Mouse (Mus musculus) liver (tissue): ENCODE data around the gene Zfp661.

Experiments used
- DNase-seq: peaks from one replicate; pipeline ENCODE4 v3.0.0-alpha.2; 2020; ENCODE audit warnings: mixed read lengths

The Zfp661 gene

GRCm38 (mm10) chr2:127550446-127550845, 36.4 kb downstream of the Zfp661 start:
- DNase-seq = no peak

- DNase-seq = no peak
Measured at GRCm38 (mm10) chr2:127549711-127550110, 37.2 kb downstream of the Zfp661 start.

- DNase-seq = no peak
Measured at GRCm38 (mm10) chr2:127548342-127549074, 38.4 kb downstream of the Zfp661 start.

- no peak for DNase-seq
Measured at GRCm38 (mm10) chr2:127541697-127542096, 45.2 kb downstream of the Zfp661 start.

- no peak for DNase-seq
Measured at GRCm38 (mm10) chr2:127541185-127541584, 45.7 kb downstream of the Zfp661 start, which contains the start of gene Prom2. Prom2 (minus strand) TSS chr2:127541467.

- no peak for DNase-seq
Measured at GRCm38 (mm10) chr2:127539494-127539893, 47.4 kb downstream of the Zfp661 start.

GRCm38 (mm10) chr2:127537548-127537947, 49.3 kb downstream of the Zfp661 start:
- no peak for DNase-seq

GRCm38 (mm10) chr2:127535363-127535762, 51.5 kb downstream of the Zfp661 start:
- DNase-seq = no peak

- DNase-seq = peak; percentile 38
Measured at GRCm38 (mm10) chr2:127532379-127532778, 54.5 kb downstream of the Zfp661 start.

GRCm38 (mm10) chr2:127531592-127531991, 55.3 kb downstream of the Zfp661 start:
- no peak for DNase-seq

- no peak for DNase-seq
Measured at GRCm38 (mm10) chr2:127530418-127530817, 56.5 kb downstream of the Zfp661 start.

- no peak for DNase-seq
Measured at GRCm38 (mm10) chr2:127525004-127525775, 61.7 kb downstream of the Zfp661 start.
